Mouse (Mus musculus) liver, postnatal 0 days (tissue): ENCODE results near the gene Sirt4.

Experiments
- CTCF ChIP-seq: sonication (generic); IDR thresholded peaks from 2 replicates; pipeline ENCODE4 v1.5.1; 2016; ENCODE audit warnings: antibody characterized with exemption, low read depth
- EP300 ChIP-seq: IDR thresholded peaks from 2 replicates; pipeline ENCODE4 v1.6.1; 2016; ENCODE audit warnings: antibody characterized with exemption, low read depth, mild to moderate bottlenecking

- TF ChIP-seq EP300: peak; percentile 82
- no peak for TF ChIP-seq CTCF
Measured at GRCm38 (mm10) chr5:115488841-115489698, 4.5 kb upstream of the Sirt4 start.
